Mouse (Mus musculus): ENCODE measurements at regions not wholly inside any gene's neighbourhood (a gene's known extent, or its start where the extent isn't known, plus 50 kb on each side); places are given as distances from the start of the nearest gene placed in this dataset.

DNA sequence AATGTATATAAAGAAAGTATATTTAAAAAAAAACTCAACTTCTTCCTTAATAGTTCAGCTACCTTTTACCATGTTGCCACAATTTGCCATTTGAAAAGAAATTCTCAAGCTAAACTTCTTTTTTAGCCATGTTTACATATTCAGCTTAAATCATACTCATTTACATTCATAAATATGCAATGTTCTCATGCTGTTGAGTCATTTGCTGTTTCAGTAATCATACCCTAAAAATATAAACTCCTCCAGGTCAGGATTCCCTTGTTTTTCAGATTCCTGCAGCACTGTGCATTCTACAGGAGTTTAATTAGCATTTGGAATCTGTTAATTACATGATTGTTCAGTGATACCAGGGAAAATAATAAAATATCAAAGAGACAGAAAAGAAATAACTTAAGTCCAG, 300.5 kb downstream of the Efnb2 start:
- TF ChIP-seq MYOG (IDR thresholded peaks at IDR 0.05; ENCODE audit: control insufficient read depth, extremely low read depth, insufficient read length) = no peak
- no peak for TF ChIP-seq CEBPB (IDR thresholded peaks at IDR 0.05; ENCODE audit: low read depth)
- no peak for TF ChIP-seq CTCF (IDR thresholded peaks at IDR 0.05; ENCODE audit: control insufficient read depth, insufficient read depth, insufficient read length)

Data from C2C12 (cell line).